Mouse (Mus musculus): ENCODE measurements at regions not wholly inside any gene's neighbourhood (a gene's known extent, or its start where the extent isn't known, plus 50 kb on each side); places are given as distances from the start of the nearest gene placed in this dataset.
A peak's percentile ranks its signal among the peaks of the same experiment; 100 is the strongest.
"Not testable (repeated sequence)": the region's sequence is repeated elsewhere in the genome, so short reads cannot be mapped to it uniquely, and the experiment has no call there.

DNA sequence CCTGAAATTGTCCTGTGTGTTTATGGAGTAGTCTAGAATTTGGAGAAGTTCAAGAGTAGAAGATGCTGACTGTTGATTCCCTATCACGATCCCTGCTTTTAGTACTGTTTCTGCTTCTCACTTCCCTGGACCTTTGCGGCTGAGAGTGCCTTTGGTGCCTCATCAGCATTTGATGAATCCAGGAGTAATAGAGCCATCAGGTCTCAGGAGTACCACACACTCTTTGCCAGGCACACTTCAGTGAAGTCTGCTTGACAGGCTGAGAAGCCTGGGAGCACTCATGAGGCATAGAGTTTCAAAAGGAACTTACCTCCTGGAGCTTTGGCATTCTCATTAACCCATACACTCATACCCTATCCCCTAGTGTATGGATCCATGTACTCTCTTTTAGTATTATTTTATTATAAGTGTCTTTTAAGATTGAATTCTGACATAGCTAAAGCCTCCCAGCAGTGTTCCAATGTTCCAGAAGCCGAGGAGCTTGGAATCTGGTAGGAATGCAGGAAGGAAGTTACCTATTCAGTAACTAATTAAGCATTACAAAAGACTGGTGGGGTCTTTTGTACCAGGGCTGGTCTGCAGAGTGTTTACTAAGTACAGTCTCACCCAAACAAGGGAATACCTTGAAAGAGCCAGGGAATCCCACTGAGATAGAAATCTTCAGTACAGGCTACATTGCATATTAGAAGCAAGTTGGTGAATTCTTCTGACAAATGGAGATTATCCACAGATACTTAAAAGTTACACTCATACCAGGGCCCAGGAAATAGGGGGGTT lies 139.7 kb downstream of the Tex13c3 start:
- 75% methylated on average over 3 of the region's 3 CpGs for WGBS
- H3K9ac ChIP-seq (replicated peaks; ENCODE audit: low read length); H3K4me1 ChIP-seq (ENCODE audit: control insufficient read depth, insufficient read depth, low read length); H3K9me3 ChIP-seq (ENCODE audit: control insufficient read depth, low read length); H3K36me3 ChIP-seq (ENCODE audit: control insufficient read depth, insufficient read depth, low read length); DNase-seq; H3K4me2 ChIP-seq (ENCODE audit: low read length); H3K4me3 ChIP-seq (replicated peaks; ENCODE audit: low read depth, low read length); H3K27ac ChIP-seq (replicated peaks; ENCODE audit: low read depth, low read length); ATAC-seq (ENCODE audit: low FRiP score, low TSS enrichment); H3K27me3 ChIP-seq (ENCODE audit: control insufficient read depth, insufficient read depth, low read length): not testable (repeated sequence)

DNA sequence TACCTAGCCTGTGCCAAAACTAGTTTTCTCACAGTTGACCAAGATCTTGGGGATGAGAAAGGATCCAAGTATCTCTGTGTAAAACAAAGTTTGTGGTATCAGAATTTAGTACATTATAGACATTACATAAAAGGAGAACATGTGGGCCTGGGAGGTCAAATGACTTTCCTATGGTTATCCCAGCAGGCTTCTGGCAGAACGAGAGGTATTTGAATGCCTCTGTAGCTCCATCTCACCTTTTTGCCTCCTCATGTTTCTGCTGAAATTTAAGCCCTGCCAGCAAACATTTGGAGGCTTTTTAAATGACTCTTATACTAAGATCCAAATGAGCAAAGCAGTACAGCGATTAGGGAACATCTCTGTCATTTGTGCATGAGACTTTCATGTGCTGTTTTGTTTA lies 167.8 kb downstream of the Tex13c3 start:
- Histone ChIP-seq H3K9ac (replicated peaks; ENCODE audit: low read length) (no peak overlapping the region), H3K36me3 (ENCODE audit: control insufficient read depth, insufficient read depth, low read length) (no peaks in the 10 kb centered on the region), H3K27me3 (ENCODE audit: control insufficient read depth, insufficient read depth, low read length) (no peaks in the 10 kb centered on the region), H3K4me2 (ENCODE audit: low read length) (no peak overlapping the region), H3K9me3 (ENCODE audit: control insufficient read depth, low read length) (no peaks in the 10 kb centered on the region), H3K4me1 (ENCODE audit: control insufficient read depth, insufficient read depth, low read length) (no peaks in the 10 kb centered on the region), H3K27ac (replicated peaks; ENCODE audit: low read depth, low read length) (no peak overlapping the region), H3K4me3 (replicated peaks; ENCODE audit: low read depth, low read length) (no peak overlapping the region)
- no peak for DNase-seq
- ATAC-seq (ENCODE audit: low FRiP score, low TSS enrichment) = no peak
- WGBS = 83% methylated on average over 2 of the region's 2 CpGs

DNA sequence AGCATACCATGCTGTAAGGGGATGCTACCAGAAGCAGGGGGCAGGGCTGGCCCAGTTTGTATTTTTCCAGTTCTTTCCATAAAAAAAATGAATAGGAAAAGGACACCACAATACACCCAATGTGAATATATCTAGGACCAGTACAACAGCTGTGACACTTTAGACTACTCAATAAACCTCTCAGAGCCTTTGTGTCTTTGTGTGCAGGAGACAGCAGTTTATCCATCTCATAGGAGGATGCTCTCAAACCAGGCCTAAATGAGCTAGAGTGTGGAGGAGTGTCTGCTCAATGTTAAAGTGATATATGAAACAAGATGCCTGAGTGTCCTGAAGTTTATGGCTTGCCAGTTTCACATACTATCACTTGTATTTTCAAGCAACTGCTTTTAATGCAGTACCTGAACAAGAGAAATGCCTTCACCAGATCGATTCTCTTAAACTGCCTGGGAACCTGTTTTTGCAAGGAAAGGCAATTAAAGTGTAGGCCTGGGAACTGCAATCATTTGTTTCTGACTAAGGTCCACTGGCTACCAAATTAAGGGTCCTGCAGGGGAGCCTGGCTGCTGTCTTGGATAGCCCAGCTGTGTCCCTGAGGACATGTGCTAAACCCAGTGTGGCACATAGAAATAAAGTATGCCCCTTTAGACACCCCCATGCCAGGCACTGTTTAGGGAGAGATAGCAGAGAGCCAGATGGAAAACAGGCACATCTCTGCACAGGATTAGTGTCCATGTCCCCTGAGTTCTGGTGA lies 169.1 kb downstream of the Tex13c3 start:
- H3K4me2 ChIP-seq (ENCODE audit: low read length) = no peak overlapping the region

DNA sequence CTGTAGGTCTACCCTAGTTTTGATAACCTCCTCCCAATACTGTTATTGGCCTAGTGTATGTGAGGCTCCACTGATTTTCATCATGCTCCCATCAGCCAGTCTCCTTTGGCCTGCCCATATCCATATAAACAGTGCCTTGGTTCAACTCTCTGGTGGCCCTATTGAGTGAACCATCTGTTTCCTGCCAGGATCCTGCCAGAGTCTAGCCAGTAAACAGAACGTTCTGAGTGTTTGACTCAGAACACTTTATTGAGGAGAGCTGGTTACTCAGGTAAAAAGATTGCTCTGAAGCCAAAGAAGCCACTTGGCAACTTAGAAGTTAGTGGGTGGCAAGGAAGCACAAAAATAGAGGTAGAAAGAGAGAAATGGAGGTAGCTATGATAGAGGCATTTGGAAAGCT lies 169.7 kb downstream of the Tex13c3 start:
- no peaks in the 10 kb centered on the region for H3K4me1 ChIP-seq (ENCODE audit: control insufficient read depth, insufficient read depth, low read length)
- H3K4me3 ChIP-seq (replicated peaks; ENCODE audit: low read depth, low read length) = no peak overlapping the region
- no peaks in the 10 kb centered on the region for H3K36me3 ChIP-seq (ENCODE audit: control insufficient read depth, insufficient read depth, low read length)
- no peak overlapping the region for H3K9ac ChIP-seq (replicated peaks; ENCODE audit: low read length)
- DNase-seq (no peak), ATAC-seq (ENCODE audit: low FRiP score, low TSS enrichment) (no peak)
- no peak overlapping the region for H3K27ac ChIP-seq (replicated peaks; ENCODE audit: low read depth, low read length)
- 62% methylated on average over 1 of the region's 1 CpGs for WGBS
- H3K9me3 ChIP-seq (ENCODE audit: control insufficient read depth, low read length) = no peaks in the 10 kb centered on the region
- no peaks in the 10 kb centered on the region for H3K27me3 ChIP-seq (ENCODE audit: control insufficient read depth, insufficient read depth, low read length)
- H3K4me2 ChIP-seq (ENCODE audit: low read length) = no peak overlapping the region

More for the DNA sequence above, 169.1 kb downstream of the Tex13c3 start:
- Histone ChIP-seq H3K9ac (replicated peaks; ENCODE audit: low read length) (no peak overlapping the region), H3K9me3 (ENCODE audit: control insufficient read depth, low read length) (no peaks in the 10 kb centered on the region), H3K27me3 (ENCODE audit: control insufficient read depth, insufficient read depth, low read length) (no peaks in the 10 kb centered on the region), H3K4me3 (replicated peaks; ENCODE audit: low read depth, low read length) (no peak overlapping the region), H3K27ac (replicated peaks; ENCODE audit: low read depth, low read length) (no peak overlapping the region), H3K4me1 (ENCODE audit: control insufficient read depth, insufficient read depth, low read length) (no peaks in the 10 kb centered on the region), H3K36me3 (ENCODE audit: control insufficient read depth, insufficient read depth, low read length) (no peaks in the 10 kb centered on the region)
- DNase-seq (no peak), ATAC-seq (ENCODE audit: low FRiP score, low TSS enrichment) (no peak)
- 72% methylated on average over 1 of the region's 1 CpGs for WGBS

DNA sequence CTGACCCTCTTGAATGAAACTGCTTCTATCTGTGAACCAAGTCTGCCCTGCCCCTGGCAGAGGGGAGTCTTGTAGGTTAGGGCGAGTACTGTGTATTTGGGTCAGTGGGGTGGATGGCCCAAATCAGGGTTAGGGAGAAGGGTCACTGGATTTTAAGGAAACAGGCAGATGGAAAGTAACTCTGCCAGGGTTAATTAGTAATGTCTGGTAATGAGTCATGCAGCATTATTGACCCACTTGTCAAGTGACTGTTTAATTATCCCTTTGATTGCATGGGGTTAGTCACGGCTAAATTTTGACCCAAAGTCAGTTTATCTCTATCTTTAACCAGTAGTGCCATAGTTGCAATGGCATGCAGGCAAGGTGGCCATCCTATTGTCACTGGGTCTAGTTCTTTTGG lies 192.9 kb downstream of the Tex13c3 start:
- H3K4me1 ChIP-seq (ENCODE audit: control insufficient read depth, insufficient read depth, low read length) = no peaks in the 10 kb centered on the region
- DNase-seq = no peak
- H3K4me2 ChIP-seq (ENCODE audit: low read length) = no peak overlapping the region
- no peak for ATAC-seq (ENCODE audit: low FRiP score, low TSS enrichment)
- no peaks in the 10 kb centered on the region for H3K9me3 ChIP-seq (ENCODE audit: control insufficient read depth, low read length)
- 96% methylated on average over 2 of the region's 2 CpGs for WGBS
- H3K27me3 ChIP-seq (ENCODE audit: control insufficient read depth, insufficient read depth, low read length) = no peaks in the 10 kb centered on the region
- no peak overlapping the region for H3K27ac ChIP-seq (replicated peaks; ENCODE audit: low read depth, low read length)
- no peak overlapping the region for H3K4me3 ChIP-seq (replicated peaks; ENCODE audit: low read depth, low read length)
- no peaks in the 10 kb centered on the region for H3K36me3 ChIP-seq (ENCODE audit: control insufficient read depth, insufficient read depth, low read length)
- H3K9ac ChIP-seq (replicated peaks; ENCODE audit: low read length) = no peak overlapping the region

DNA sequence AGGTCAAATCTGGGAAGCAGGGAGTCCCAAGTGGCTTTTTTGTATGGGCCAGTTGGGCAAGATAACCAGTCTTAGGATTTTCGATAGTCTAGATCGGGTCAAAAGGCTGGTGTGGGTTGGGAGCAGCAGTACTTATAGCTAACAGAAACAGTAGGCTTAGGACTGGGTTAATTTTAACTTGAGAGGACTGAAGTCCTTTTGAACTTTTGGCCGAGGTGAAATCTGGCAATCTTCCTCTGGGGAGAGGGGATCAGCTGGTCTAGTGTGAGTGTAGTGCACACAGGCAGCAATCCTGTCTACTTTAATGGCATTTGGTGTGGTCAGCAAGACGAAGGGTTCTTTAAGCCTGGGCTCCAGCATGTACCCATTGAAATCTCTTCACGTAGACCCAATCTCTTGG lies 194.7 kb downstream of the Tex13c3 start:
- no peak for ATAC-seq (ENCODE audit: low FRiP score, low TSS enrichment)
- Histone ChIP-seq H3K9ac (replicated peaks; ENCODE audit: low read length) (no peak overlapping the region), H3K27me3 (ENCODE audit: control insufficient read depth, insufficient read depth, low read length) (no peaks in the 10 kb centered on the region), H3K4me2 (ENCODE audit: low read length) (no peak overlapping the region), H3K4me3 (replicated peaks; ENCODE audit: low read depth, low read length) (no peak overlapping the region), H3K4me1 (ENCODE audit: control insufficient read depth, insufficient read depth, low read length) (no peaks in the 10 kb centered on the region), H3K27ac (replicated peaks; ENCODE audit: low read depth, low read length) (no peak overlapping the region), H3K9me3 (ENCODE audit: control insufficient read depth, low read length) (no peaks in the 10 kb centered on the region), H3K36me3 (ENCODE audit: control insufficient read depth, insufficient read depth, low read length) (no peaks in the 10 kb centered on the region)
- no peak for DNase-seq
- 89% methylated on average over 5 of the region's 5 CpGs for WGBS

DNA sequence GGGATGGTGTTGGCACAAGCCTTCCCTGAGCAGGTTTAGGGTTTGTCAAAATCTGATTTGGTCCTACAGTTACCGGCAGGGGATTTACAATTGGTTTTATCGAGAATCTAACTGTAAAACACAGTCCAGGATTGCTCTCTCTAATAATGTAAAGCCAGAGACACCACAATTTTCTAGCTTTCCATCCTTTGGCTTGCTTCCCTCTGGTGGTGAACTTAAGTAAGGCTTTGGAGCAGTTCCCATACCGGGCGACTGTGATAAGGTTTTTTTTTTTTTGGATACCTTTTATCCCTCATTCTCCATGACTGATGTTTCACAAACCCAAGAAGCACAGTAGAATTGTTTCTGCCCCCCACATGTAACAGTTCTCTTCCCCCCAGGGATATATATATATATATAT lies 195.3 kb downstream of the Tex13c3 start:
- no peaks in the 10 kb centered on the region for H3K36me3 ChIP-seq (ENCODE audit: control insufficient read depth, insufficient read depth, low read length)
- no peak overlapping the region for H3K27ac ChIP-seq (replicated peaks; ENCODE audit: low read depth, low read length)
- no peak overlapping the region for H3K4me2 ChIP-seq (ENCODE audit: low read length)
- H3K27me3 ChIP-seq (ENCODE audit: control insufficient read depth, insufficient read depth, low read length) = no peaks in the 10 kb centered on the region
- WGBS = 79% methylated on average over 4 of the region's 4 CpGs
- no peak overlapping the region for H3K4me3 ChIP-seq (replicated peaks; ENCODE audit: low read depth, low read length)
- no peaks in the 10 kb centered on the region for H3K4me1 ChIP-seq (ENCODE audit: control insufficient read depth, insufficient read depth, low read length)
- no peak overlapping the region for H3K9ac ChIP-seq (replicated peaks; ENCODE audit: low read length)
- ATAC-seq (ENCODE audit: low FRiP score, low TSS enrichment) = no peak
- peak; percentile 18 for DNase-seq
- H3K9me3 ChIP-seq (ENCODE audit: control insufficient read depth, low read length) = no peaks in the 10 kb centered on the region

DNA sequence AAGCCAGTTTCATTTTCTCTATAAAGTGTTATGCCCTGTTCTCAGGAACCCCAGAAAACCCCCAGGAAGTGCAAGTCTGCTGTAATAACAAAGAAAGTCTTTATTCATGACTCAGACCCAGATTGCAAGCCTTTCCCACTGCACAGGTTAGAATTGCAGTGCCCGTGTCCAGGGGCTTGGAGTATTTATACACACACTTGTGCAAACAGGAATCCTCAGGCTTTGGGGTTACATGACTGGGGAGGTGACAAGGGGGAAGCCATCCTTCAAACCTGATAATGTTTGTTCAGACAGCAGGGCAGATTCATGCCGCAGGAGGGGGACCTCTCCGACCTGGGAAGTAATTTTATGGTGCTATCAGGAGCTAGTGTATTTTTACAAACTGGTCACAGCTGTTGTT lies 198.0 kb downstream of the Tex13c3 start:
- ATAC-seq (ENCODE audit: low FRiP score, low TSS enrichment) (no peak), DNase-seq (no peak)
- no peak overlapping the region for H3K4me2 ChIP-seq (ENCODE audit: low read length)
- H3K9me3 ChIP-seq (ENCODE audit: control insufficient read depth, low read length) = no peaks in the 10 kb centered on the region
- no peaks in the 10 kb centered on the region for H3K27me3 ChIP-seq (ENCODE audit: control insufficient read depth, insufficient read depth, low read length)
- no peaks in the 10 kb centered on the region for H3K36me3 ChIP-seq (ENCODE audit: control insufficient read depth, insufficient read depth, low read length)
- no peak overlapping the region for H3K9ac ChIP-seq (replicated peaks; ENCODE audit: low read length)
- H3K4me1 ChIP-seq (ENCODE audit: control insufficient read depth, insufficient read depth, low read length) = no peaks in the 10 kb centered on the region
- 86% methylated on average over 3 of the region's 3 CpGs for WGBS
- H3K4me3 ChIP-seq (replicated peaks; ENCODE audit: low read depth, low read length) = no peak overlapping the region
- H3K27ac ChIP-seq (replicated peaks; ENCODE audit: low read depth, low read length) = no peak overlapping the region

DNA sequence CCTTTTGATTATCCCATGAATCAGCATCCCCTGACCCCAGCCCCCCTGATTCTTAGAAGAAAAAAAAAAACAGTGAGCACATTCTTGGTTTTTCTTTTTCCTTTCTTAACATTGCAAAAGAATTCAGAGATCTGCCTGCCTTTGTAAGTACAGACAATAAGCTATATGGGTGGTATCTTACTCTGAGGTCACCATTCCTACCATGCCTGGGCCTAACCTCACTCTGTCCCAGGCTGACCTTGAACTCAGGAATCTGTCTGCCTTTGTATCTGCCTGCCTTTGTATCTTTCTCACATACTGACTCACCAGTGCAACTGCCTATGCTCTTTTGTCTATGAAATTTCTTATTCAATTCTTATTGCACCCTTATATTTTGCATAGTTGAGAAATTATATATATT lies 216.9 kb downstream of the Tex13c3 start:
- no peak overlapping the region for H3K4me2 ChIP-seq (ENCODE audit: low read length)
- ATAC-seq (ENCODE audit: low FRiP score, low TSS enrichment) (no peak), DNase-seq (no peak)
- no peaks in the 10 kb centered on the region for H3K36me3 ChIP-seq (ENCODE audit: control insufficient read depth, insufficient read depth, low read length)
- no peaks in the 10 kb centered on the region for H3K9me3 ChIP-seq (ENCODE audit: control insufficient read depth, low read length)
- no peak overlapping the region for H3K27ac ChIP-seq (replicated peaks; ENCODE audit: low read depth, low read length)
- H3K4me3 ChIP-seq (replicated peaks; ENCODE audit: low read depth, low read length) = no peak overlapping the region
- H3K4me1 ChIP-seq (ENCODE audit: control insufficient read depth, insufficient read depth, low read length) = no peaks in the 10 kb centered on the region
- no peak overlapping the region for H3K9ac ChIP-seq (replicated peaks; ENCODE audit: low read length)
- no peaks in the 10 kb centered on the region for H3K27me3 ChIP-seq (ENCODE audit: control insufficient read depth, insufficient read depth, low read length)
